Mouse (Mus musculus) cerebellum, adult 2 months (tissue): ENCODE data around the gene Nr1h4.

Experiments used
- CTCF ChIP-seq: fragments of 200-500 bp; IDR thresholded peaks from 2 replicates; pipeline ENCODE4 v1.5.1; 2011; ENCODE audit warnings: low read depth, mild to moderate bottlenecking, control low read depth, low read length, moderate library complexity, borderline replicate concordance; ENCODE audit not compliant: insufficient read depth
- POLR2A ChIP-seq: fragments of 200-500 bp; IDR thresholded peaks from 2 replicates; pipeline ENCODE4 v1.6.1; 2011; ENCODE audit warnings: low read length, control low read depth, borderline replicate concordance; ENCODE audit not compliant: insufficient read depth

DNA sequence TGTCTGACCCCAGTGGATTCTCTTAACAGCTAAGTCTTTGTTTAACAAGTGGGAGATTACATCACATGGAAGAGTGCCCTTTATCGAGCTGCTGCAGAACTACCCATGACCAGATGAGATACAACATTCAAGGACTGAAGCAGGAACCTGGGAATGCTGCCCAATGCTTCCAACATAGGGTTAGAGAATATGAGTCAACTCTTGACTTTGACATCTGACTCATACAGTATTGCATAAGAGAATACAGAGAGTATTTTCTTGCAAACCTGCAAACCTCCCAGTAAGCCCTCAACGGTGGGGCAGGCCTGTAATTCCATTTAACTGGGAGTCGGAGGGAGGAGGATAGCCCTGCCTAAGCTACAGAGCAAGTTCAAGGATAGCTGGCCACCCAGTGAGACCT, 74.6 kb downstream of the Nr1h4 start:
- TF ChIP-seq POLR2A, result no peak
- TF ChIP-seq CTCF, result no peak
